Mouse (Mus musculus): ENCODE measurements around the gene Snx15.
"Not testable (repeated sequence)": the region's sequence is repeated elsewhere in the genome, so short reads cannot be mapped to it uniquely, and the experiment has no call there.

The Snx15 gene

GRCm38 (mm10) chr19:6127760-6128341 is at the start of gene Snx15:
TSS of gene Snx15 (minus strand) at chr19:6128304.
- DNase-seq (ENCODE audit: low spot score) = peak; percentile 91

- DNase-seq (ENCODE audit: low spot score) = no peak
Observed at GRCm38 (mm10) chr19:6174771-6175170, 46.7 kb upstream of the Snx15 start.

DNA sequence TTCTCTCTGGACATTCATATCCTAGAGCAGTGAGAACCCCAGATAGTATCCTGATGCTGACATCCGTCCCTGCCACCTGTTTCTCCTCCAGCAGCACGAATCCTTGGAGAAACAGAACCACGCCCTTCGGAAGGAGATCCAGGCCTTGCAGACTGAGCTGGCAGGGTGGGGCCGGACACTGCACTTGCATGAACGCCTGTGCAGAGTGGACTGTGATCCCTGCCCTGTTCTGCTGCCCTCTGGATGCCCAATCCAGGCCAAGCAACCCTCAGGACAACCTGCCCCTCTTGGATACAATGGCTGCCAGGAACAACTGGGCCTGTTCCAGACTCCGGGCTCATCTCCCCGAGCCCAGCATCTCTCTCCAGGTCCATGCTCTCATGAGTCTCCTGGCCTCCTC is 43.1 kb upstream of the Snx15 start:
- DNase-seq (ENCODE audit: low spot score) = no peak

GRCm38 (mm10) chr19:6166750-6167149 is 38.6 kb upstream of the Snx15 start:
- DNase-seq (ENCODE audit: low spot score) = no peak

DNA sequence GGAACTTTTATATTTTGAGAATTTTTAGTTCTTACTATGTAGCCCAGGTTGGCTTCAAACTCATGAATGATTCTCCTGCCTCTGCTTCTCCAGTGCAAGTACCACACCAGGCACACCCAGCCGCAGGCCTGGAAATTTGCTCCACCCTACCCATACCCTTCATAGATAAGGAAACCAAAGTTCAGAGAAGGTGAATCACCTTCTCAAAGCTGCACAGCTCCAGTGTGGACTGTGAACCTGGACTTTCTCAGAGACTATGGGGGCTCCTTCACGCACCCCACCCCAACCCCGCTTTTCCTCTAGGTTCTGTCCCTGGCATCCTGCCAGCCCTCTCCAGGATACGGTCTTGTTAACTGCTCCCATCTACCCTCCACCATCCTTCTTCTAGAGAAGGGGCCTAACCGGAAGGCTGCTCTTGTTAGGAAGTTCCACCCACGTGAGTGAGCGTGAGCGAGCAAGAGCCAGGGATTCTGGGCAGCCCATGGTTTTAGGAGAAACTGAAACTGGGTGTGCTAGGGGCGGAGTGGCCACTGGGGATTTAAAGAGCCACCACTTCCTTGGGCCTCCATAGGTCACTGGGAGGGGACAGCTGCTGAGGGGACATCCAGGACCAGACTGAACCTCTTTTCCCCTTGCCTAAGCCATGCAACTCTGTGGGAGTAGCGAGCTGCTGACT is 35.9 kb upstream of the Snx15 start:
- no peak for DNase-seq (ENCODE audit: low spot score)

GRCm38 (mm10) chr19:6157220-6157619 is 29.1 kb upstream of the Snx15 start:
- DNase-seq (ENCODE audit: low spot score) = no peak

DNA sequence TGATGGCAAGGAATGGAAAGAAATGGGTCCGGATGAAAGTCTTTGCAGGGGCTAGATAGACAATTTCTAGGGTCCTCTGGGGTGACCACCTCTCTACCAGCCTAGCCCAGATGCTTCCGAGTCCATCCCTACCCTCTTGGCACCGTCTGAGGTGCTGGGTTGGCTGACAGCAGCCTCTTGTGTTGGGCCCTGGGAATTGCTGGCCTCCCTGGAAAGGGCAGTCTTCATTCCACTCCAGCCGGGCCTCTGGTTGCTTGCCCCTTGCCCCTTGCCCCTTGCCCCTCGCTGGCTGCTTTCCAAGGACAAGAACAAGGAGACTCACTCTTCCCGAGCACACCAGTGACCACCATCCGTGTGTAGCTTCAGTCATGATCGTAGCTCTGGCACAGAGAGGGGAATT is 28.3 kb upstream of the Snx15 start:
- DNase-seq (ENCODE audit: low spot score) = no peak

- no peak for DNase-seq (ENCODE audit: low spot score)
Observed at GRCm38 (mm10) chr19:6155174-6155573, 27.1 kb upstream of the Snx15 start.

DNA sequence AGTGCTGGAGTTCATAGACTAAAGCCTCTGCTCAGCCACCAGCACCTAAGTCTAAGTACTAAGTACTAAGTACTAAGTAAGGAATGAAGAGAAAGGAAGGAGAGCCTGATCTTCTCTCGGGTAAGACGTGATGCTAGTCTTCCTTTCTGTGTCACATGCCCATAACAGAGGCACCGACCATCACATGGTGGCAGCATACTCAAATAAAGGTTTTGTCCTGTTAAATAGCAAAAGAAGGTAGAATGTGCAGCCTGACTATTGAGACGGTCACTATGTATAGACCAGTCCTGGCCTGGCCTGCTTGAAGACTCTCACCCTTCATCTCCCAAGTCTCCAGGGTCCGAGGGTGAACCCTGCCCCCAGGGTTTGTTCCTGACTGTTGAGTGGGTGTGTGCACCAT is 16.7 kb upstream of the Snx15 start:
- no peak for DNase-seq (ENCODE audit: low spot score)

DNA sequence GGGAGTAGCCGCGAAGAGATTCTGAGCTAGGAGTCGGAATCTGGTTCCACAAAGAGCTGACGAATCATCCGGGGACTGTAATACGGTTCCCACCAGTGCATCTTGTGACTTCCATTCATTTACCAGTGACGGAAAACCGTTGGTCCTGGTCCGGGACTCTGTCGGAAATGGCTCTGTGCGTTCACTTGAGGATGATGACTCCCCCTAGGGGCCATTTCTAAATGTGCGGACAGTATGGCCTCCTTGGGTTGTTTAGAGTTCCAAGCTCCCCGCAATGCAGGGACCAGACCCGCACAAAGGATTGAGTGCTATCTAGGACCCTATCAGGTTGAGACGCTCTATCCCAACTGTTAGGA is 13.3 kb upstream of the Snx15 start, which contains the start of gene Arl2:
Gene Arl2, minus strand, starts transcription at position 155 of the 356 bp plus-strand sequence.
- peak; percentile 93 for DNase-seq (ENCODE audit: low spot score)

DNA sequence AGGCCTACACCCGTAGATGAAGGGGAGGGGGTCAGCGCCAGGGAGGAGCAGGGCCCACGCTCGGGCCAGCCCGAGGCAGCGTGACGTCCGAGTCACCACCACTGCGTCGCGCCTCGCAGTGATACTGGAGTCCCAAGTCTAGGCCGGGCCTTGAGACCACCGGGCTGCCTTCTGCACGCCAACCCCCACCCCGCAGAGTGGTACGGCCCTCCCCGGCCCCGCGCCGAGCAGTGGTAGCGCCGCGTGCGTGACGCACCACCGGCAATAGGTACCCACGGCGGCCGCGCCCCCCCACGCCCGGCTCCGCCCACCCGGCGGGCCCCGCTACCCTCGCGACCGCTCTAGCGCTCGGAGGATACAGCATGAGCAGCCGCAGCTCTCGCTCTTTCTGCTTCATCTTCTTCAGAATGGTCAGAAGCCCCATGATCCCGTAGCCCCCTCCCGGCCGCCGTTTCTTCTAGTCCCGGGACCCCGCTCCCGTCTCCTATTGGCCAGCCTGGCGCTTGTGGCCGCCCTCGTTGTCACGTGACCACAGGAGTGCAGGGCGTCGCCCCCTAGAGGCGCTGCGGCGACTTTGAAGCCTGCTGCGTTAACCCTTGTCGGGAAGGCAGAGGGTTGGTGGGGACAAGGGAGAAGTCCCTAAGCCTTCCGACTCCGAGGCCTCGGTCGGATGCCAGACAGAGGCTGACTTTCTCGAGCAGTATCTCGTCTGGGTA is 12.7 kb upstream of the Snx15 start, which contains the start of gene Batf2:
Gene Batf2, plus strand, starts transcription at position 306 of the 716 bp plus-strand sequence.
- DNase-seq (ENCODE audit: low spot score) = peak; percentile 97

- no peak for DNase-seq (ENCODE audit: low spot score)
Observed at GRCm38 (mm10) chr19:6140374-6140677, 12.2 kb upstream of the Snx15 start.

DNA sequence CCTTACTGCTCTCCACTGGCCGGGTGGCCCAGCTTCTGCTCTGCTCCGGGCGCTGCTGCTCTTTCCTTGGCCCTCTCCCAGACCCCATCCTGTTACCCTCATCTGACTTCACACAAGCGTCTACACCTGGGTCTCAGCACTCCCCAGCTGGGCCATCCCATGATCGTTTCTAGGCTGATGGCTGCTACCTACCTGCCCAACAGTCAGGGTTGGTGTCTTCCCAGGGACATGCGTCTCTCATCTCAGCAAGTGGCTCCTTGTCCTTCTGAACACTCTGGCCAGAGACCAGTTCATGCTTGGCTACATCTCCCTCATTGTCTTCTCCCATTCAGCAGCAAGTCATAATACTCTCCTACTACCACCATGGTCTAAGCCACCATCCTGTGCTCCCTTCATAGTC is 11.6 kb upstream of the Snx15 start:
- no peak for DNase-seq (ENCODE audit: low spot score)

DNA sequence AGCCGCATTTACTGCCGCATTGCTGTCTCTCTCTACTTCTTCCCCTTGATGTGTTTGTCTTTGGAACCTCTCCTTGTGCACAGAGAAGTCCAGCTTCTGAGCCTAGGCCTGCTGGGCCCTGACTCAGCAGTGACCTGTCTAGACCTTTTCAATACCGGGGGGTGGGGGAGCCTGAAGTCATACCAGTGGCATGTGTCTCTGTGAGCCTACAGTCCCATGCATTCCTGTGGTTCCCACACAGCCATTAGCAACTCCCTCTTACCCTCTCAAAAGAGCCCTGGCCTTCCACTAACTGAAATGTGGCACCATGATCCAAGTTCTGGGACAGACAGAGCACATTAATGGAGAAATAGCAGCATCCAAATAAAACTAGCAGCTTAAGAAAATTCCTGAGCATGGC is 8.3 kb upstream of the Snx15 start:
- no peak for DNase-seq (ENCODE audit: low spot score)

DNA sequence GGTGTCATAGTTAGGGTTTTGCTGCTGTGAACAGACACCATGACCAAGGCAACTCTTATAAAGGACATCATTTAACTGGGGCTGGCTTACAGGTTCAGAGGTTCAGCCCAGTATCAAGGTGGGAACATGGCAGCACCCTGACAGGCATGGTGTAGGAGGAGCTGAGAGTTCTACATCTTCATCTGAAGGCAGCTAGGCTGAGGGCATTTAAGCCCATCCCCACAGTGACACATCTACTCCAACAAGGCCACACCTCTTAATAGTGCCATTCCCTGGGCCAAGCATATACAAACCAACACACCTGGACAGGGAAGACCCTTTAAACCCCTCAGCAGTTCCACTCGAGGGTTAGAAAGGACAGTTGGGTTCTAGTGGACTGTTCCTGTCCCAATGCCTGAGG is 5.1 kb upstream of the Snx15 start:
- DNase-seq (ENCODE audit: low spot score) = not testable (repeated sequence)

DNA sequence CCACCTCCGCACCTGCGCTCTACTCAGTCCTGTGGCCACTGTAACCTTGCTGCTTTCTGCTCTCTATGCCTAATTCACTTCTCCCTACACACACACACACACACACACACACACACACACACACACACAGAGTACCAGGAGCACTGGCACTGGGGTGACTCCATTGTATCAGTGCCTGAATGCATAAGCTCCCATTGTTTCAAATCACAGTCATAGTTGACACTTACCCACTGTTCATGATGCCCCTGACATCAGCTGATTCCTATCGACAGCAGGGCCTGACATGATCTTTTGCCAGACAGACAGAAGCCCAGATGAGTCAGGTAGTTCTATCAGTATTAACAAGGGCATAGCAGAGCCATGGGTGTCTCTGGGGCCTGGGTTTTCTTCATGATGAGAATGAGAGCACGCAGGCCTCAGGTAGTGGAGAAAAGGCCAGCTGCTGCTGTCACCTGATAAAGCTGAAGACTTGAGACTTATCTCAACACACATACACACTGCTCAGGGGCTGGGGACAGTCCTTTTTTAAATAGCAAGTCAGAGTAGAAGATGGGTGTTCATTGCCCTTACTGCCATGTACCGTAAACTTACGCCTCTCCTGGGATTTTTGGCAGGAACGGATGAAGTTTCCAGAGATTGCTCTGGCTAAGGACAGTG is 4.2 kb upstream of the Snx15 start:
- DNase-seq (ENCODE audit: low spot score) = no peak

- DNase-seq (ENCODE audit: low spot score) = not testable (repeated sequence)
Observed at GRCm38 (mm10) chr19:6130414-6131128, 2.5 kb upstream of the Snx15 start.

GRCm38 (mm10) chr19:6126789-6127580 is 1.1 kb downstream of the Snx15 start:
- no peak for DNase-seq (ENCODE audit: low spot score)

DNA sequence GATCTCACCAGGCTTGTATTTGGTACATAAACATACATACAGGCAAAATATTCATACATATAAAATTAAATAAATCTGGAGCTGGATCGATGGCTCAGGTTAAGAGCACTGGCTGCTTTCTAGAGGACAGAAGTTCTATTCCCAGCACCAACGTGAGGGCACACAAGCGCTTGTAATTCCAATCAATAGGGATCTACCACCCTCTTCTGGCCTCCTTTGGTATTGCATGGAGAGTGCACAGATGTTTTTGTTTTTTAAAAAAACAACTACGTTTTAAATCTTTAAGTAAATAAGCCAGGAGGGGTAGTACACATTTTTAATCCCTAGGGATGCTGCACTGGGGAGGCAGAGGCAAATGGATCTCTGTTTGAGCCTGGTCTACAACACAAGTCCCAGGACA is 1.8 kb downstream of the Snx15 start:
- DNase-seq (ENCODE audit: low spot score) = peak; percentile 76

- no peak for DNase-seq (ENCODE audit: low spot score)
Observed at GRCm38 (mm10) chr19:6124898-6125297, 3.2 kb downstream of the Snx15 start.

- peak; percentile 39 for DNase-seq (ENCODE audit: low spot score)
Observed at GRCm38 (mm10) chr19:6123330-6123729, 4.8 kb downstream of the Snx15 start.
